Mouse (Mus musculus) heart, postnatal 0 days (tissue): ENCODE data around the gene Mettl14. TPM values are rescaled to one million over a fixed set of nuclear protein-coding genes. Genes with fewer than 3 reads are reported as not detected.
A peak's percentile ranks its signal among the peaks of the same experiment; 100 is the strongest.

Source experiments
- ATAC-seq: fragments of 200-750 bp; cut with Nextera tagmentation; 2 replicates; pipeline ENCODE4 v1.8.0; 2017; ENCODE audit warnings: low read depth, moderate number of reproducible peaks, moderate library complexity; ENCODE audit not compliant: insufficient read depth
- DNase-seq: peaks from one replicate; pipeline ENCODE4 v3.0.0-alpha.2; 2016; ENCODE audit warnings: low spot score
- H3K27ac ChIP-seq: fragments of 300-500 bp; sonication (generic); 2 replicates; pipeline ENCODE4 v1.5.1; 2014; ENCODE audit warnings: low read depth, mild to moderate bottlenecking
- H3K27me3 ChIP-seq: fragments of 300-500 bp; sonication (generic); 2 replicates; pipeline ENCODE4 v1.6.1; 2014; ENCODE audit warnings: low read length, mixed read lengths; ENCODE audit not compliant: control insufficient read depth, insufficient read depth
- H3K36me3 ChIP-seq: fragments of 300-500 bp; sonication (generic); replicated peaks from 2 replicates; pipeline ENCODE4 v1.6.1; 2014; ENCODE audit warnings: low read length, mixed read lengths; ENCODE audit not compliant: control insufficient read depth, insufficient read depth
- H3K4me1 ChIP-seq: fragments of 300-500 bp; sonication (generic); 2 replicates; pipeline ENCODE4 v1.6.1; 2014; ENCODE audit warnings: antibody characterized with exemption; ENCODE audit not compliant: control insufficient read depth, insufficient read depth
- H3K4me2 ChIP-seq: fragments of 300-500 bp; sonication (generic); 2 replicates; pipeline ENCODE4 v1.6.1; 2014; ENCODE audit warnings: low read depth, mild to moderate bottlenecking, low read length, moderate library complexity
- H3K4me3 ChIP-seq: fragments of 300-500 bp; sonication (generic); 2 replicates; pipeline ENCODE4 v1.5.1; 2014; ENCODE audit warnings: low read depth, low read length
- H3K9ac ChIP-seq: fragments of 300-500 bp; sonication (generic); replicated peaks from 2 replicates; pipeline ENCODE4 v1.6.1; 2014; ENCODE audit warnings: low read depth, low read length, mixed read lengths
- H3K9me3 ChIP-seq: fragments of 300-500 bp; sonication (generic); replicated peaks from 2 replicates; pipeline ENCODE4 v1.6.1; 2016; ENCODE audit warnings: low read length; ENCODE audit not compliant: control insufficient read depth
- CTCF ChIP-seq: IDR thresholded peaks from 2 replicates; pipeline ENCODE4 v1.5.1; 2016; ENCODE audit warnings: antibody characterized with exemption, control low read depth, low read depth
- EP300 ChIP-seq: IDR thresholded peaks from 2 replicates; pipeline ENCODE4 v1.6.1; 2016; ENCODE audit warnings: antibody characterized with exemption, low read depth
- WGBS: fragments of 180-500 bp; shearing (Covaris S2); extraction: QIAGEN DNeasy Blood & Tissue Kit; methylation state at CpG from one replicate; pipeline ENCODE4 v1.1.7; 2014; 5-methylcytosine and 5-hydroxymethylcytosine counted together
- polyA plus RNA-seq: library from polyadenylated mRNA; unstranded; fragments of >200 nt; fragmentation: Nextera tagmentation; extraction: Ambion mirVana; gene quantifications from 2 replicates; pipeline ENCODE4 v1.2.1, GENCODE M21; 2015
- total RNA-seq: library from RNA; depleted of rRNA; stranded (reverse); fragments of >200 nt; gene quantifications from 2 replicates; pipeline ENCODE4 v1.2.3, GENCODE M21; 2014; ENCODE audit warnings: low replicate concordance

The Mettl14 gene
- total and polyA plus RNA-seq, 2 experiments from 2014 or later: 4.7 to 15.1 TPM

GRCm38 (mm10) chr3:123336951-123337350 is 49.0 kb downstream of the Mettl14 start:
- Histone ChIP-seq H3K4me1 (peaks cover 24% of the 10 kb centered on the region), H3K27me3 (no peaks in the 10 kb centered on the region), H3K36me3 (peaks cover 29% of the 10 kb centered on the region), H3K4me3 (no peak overlapping the region), H3K9ac (no peak overlapping the region), H3K9me3 (no peaks in the 10 kb centered on the region), H3K4me2 (no peak overlapping the region), H3K27ac (no peak overlapping the region)
- ATAC-seq (no peak), DNase-seq (no peak)
- 87% methylated on average over 5 of the region's 5 CpGs for WGBS
- TF ChIP-seq EP300 (no peak), CTCF (no peak)

DNA sequence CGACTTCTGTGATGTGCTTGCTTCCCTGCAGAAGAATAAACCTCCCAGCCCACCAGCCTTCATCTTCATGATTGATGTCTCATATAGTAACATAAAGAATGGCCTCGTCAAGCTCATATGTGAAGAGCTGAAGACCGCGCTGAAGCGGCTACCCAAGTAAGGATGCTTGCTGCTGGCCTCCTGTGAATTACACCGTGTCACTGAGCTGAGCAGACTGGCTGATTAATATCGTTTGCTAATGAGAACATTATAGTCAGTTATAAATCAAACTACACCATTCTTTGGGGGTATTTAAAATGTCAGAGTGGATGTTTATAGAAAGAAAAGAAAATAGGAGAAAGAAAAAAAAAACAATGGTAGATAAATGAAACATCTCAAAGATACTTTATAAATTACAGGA is 49.5 kb downstream of the Mettl14 start:
- H3K27me3 ChIP-seq: no peaks in the 10 kb centered on the region
- no peak for TF ChIP-seq CTCF
- TF ChIP-seq EP300: no peak
- peaks cover 29% of the 10 kb centered on the region for H3K36me3 ChIP-seq
- no peaks in the 10 kb centered on the region for H3K9me3 ChIP-seq
- no peak overlapping the region for H3K27ac ChIP-seq
- ATAC-seq: no peak
- H3K4me3 ChIP-seq: no peak overlapping the region
- peaks cover 24% of the 10 kb centered on the region for H3K4me1 ChIP-seq
- no peak overlapping the region for H3K4me2 ChIP-seq
- H3K9ac ChIP-seq: no peak overlapping the region
- WGBS: 82% methylated on average over 7 of the region's 7 CpGs
- no peak for DNase-seq

GRCm38 (mm10) chr3:123335480-123335879 is 50.4 kb downstream of the Mettl14 start:
- TF ChIP-seq EP300: no peak
- TF ChIP-seq CTCF: no peak
- peak; percentile 51; the same call in 1 of the 2 replicates for ATAC-seq
- H3K27ac ChIP-seq: peak overlapping the region; percentile 59; the same call in 1 of the 2 replicates

DNA sequence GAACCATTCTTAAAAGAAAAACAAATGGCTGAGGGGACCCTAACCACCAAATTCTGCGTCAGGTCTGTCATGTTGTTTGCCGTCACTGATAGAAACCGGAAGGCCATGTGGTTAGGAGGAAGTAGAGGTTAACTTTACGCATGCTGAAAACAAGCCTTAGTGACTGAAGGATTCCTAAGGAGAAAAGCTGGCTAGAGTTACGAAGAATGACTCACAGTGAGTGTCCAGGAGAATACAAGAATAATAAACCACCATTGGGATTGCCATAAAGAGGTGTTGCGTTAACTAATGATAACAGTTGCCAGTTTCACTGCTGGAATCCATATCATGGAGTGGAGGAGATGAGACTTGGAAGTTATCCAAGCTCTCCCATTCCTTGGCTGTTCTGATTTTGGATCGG is 51.0 kb downstream of the Mettl14 start:
- 28% methylated on average over 7 of the region's 7 CpGs for WGBS
- peaks cover 24% of the 10 kb centered on the region for H3K4me1 ChIP-seq

More at GRCm38 (mm10) chr3:123335480-123335879, 50.4 kb downstream of the Mettl14 start:
- no peaks in the 10 kb centered on the region for H3K27me3 ChIP-seq
- no peak for DNase-seq
- peaks cover 24% of the 10 kb centered on the region for H3K4me1 ChIP-seq
- no peak overlapping the region for H3K9ac ChIP-seq
- 12% methylated on average over 3 of the region's 3 CpGs for WGBS
- no peak overlapping the region for H3K4me3 ChIP-seq
- no peak overlapping the region for H3K4me2 ChIP-seq
- peaks cover 28% of the 10 kb centered on the region for H3K36me3 ChIP-seq
- H3K9me3 ChIP-seq: no peaks in the 10 kb centered on the region

DNA sequence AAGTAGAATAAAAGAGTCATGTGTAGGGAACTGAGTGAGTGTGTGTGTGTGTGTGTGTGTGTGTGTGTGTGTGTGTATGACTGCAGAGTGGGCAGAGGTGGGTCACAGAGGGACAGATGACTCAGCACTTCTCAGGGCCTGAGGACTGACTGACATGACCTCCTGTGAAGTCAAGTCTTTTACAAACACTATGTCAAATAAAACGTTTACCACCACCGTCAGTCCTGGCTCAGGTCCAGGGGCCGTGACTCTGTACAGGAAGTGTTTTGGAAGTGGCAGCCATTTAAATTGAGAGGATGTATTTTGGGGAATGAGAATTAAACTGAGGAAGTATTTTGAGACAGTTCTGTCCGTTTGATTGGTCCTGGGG is 52.9 kb downstream of the Mettl14 start:
- Histone ChIP-seq H3K9me3 (no peaks in the 10 kb centered on the region), H3K4me1 (peaks cover 30% of the 10 kb centered on the region), H3K27me3 (no peaks in the 10 kb centered on the region), H3K36me3 (peaks cover 28% of the 10 kb centered on the region), H3K9ac (no peak overlapping the region), H3K27ac (peak overlapping the region; percentile 46), H3K4me3 (no peak overlapping the region), H3K4me2 (no peak overlapping the region)
- WGBS: 12% methylated on average over 4 of the region's 4 CpGs
- no peak for TF ChIP-seq CTCF
- TF ChIP-seq EP300: no peak
- DNase-seq (no peak), ATAC-seq (peak; percentile 34; the same call in 1 of the 2 replicates)

More for the DNA sequence above, 51.0 kb downstream of the Mettl14 start:
- Histone ChIP-seq H3K27ac (peak overlapping the region; percentile 43), H3K4me2 (no peak overlapping the region), H3K9ac (no peak overlapping the region), H3K9me3 (no peaks in the 10 kb centered on the region), H3K27me3 (no peaks in the 10 kb centered on the region), H3K4me3 (no peak overlapping the region), H3K36me3 (peaks cover 27% of the 10 kb centered on the region)
- DNase-seq (peak; percentile 45), ATAC-seq (no peak)
- TF ChIP-seq EP300: no peak
- no peak for TF ChIP-seq CTCF

- peaks cover 30% of the 10 kb centered on the region for H3K4me1 ChIP-seq
Measured at GRCm38 (mm10) chr3:123332330-123333054, 53.4 kb downstream of the Mettl14 start.

More at GRCm38 (mm10) chr3:123332330-123333054, 53.4 kb downstream of the Mettl14 start:
- Histone ChIP-seq H3K9me3 (no peaks in the 10 kb centered on the region), H3K36me3 (peaks cover 27% of the 10 kb centered on the region), H3K9ac (no peak overlapping the region), H3K4me2 (no peak overlapping the region), H3K27ac (peak overlapping the region; percentile 46), H3K27me3 (no peaks in the 10 kb centered on the region), H3K4me3 (no peak overlapping the region)
- DNase-seq (no peak), ATAC-seq (no peak)
- 77% methylated on average over 2 of the region's 2 CpGs for WGBS
- TF ChIP-seq EP300 (no peak), CTCF (no peak)
